Mouse (Mus musculus) layer of hippocampus, adult 6 months (tissue): ENCODE results near the gene Tmem132a. TPM values are rescaled to one million over a fixed set of nuclear protein-coding genes. Genes with fewer than 3 reads are reported as not detected.

Source experiments
- long read RNA-seq, 2 experiments: library from polyadenylated mRNA; unstranded; transcript quantifications; one replicate each; pipeline ENCODE4 v2.0.0; 2019 to 2020
- polyA plus RNA-seq: library from polyadenylated mRNA; unstranded; fragments of <200 nt; fragmentation: Nextera tagmentation; gene quantifications from 2 replicates; pipeline ENCODE4 v1.2.3, GENCODE M21; 2021

The Tmem132a gene
- 30.2 and 37.5 TPM in 2 replicates for polyA plus RNA-seq
- long read RNA-seq, experiment 1, transcript Tmem132a-201 (11 exons, 3,657 nt), result major isoform, 13 of 44 reads
- long read RNA-seq, experiment 1, partial matches to known transcripts, result 15 of 44 reads
- long read RNA-seq, experiment 1, other reads (novel, unspliced or antisense), result 16 of 44 reads
- long read RNA-seq, experiment 2, transcript Tmem132a-201 (11 exons, 3,657 nt), result major isoform, 136 of 235 reads
- long read RNA-seq, experiment 2, partial matches to known transcripts, result 66 of 235 reads
- long read RNA-seq, experiment 2, other reads (novel, unspliced or antisense), result 31 of 235 reads

GRCm38 (mm10) chr19:10869886-10870527, at the start of gene Tmem132a:
Gene Tmem132a (minus strand): TSS chr19:10869940.

GRCm38 (mm10) chr19:10895016-10895528, 25.3 kb upstream of the Tmem132a start, which contains the start of gene Prpf19:
Gene Prpf19 (plus strand): TSS chr19:10895231.

GRCm38 (mm10) chr19:10881426-10882154, 11.8 kb upstream of the Tmem132a start, which contains the start of gene Tmem109:
Gene Tmem109 (minus strand): TSS chr19:10882001.

GRCm38 (mm10) chr19:10839010-10839892, 30.5 kb downstream of the Tmem132a start, which contains the start of gene Slc15a3:
Gene Slc15a3 (plus strand): TSS chr19:10839727.

GRCm38 (mm10) chr19:10829436-10830175, 40.1 kb downstream of the Tmem132a start, which contains the start of gene Cd6:
Gene Cd6 (minus strand): TSS chr19:10830058.

Other genes with a start within 250 kb of the Tmem132a start
- 0.13 and 0.14 TPM in 2 replicates for gene Vwce, start 235.7 kb downstream of the Tmem132a start, polyA plus RNA-seq
- gene Pga5, start 191.9 kb downstream of the Tmem132a start, polyA plus RNA-seq, result not detected in 2 replicates
- gene Vps37c, start 181.2 kb downstream of the Tmem132a start, polyA plus RNA-seq, result 24.5 and 24.7 TPM in 2 replicates
- gene Cd5, start 130.9 kb downstream of the Tmem132a start, polyA plus RNA-seq, result 0.13 TPM in 1 of 2 replicates, not detected in the other
- 0.30 and 0.99 TPM in 2 replicates for gene Cd6, start 39.9 kb downstream of the Tmem132a start, polyA plus RNA-seq
- 0.20 and 0.30 TPM in 2 replicates for gene Slc15a3, start 30.2 kb downstream of the Tmem132a start, polyA plus RNA-seq
- gene Tmem109, start 12.1 kb upstream of the Tmem132a start, polyA plus RNA-seq, result 56.5 and 62.8 TPM in 2 replicates
- gene Prpf19, start 25.3 kb upstream of the Tmem132a start, polyA plus RNA-seq, result 31.3 and 52.3 TPM in 2 replicates
- not detected in 2 replicates for gene Zp1, start 50.7 kb upstream of the Tmem132a start, polyA plus RNA-seq
- 0.06 TPM in 1 of 2 replicates, not detected in the other for gene Ptgdr2, start 67.2 kb upstream of the Tmem132a start, polyA plus RNA-seq
- 7.5 and 7.8 TPM in 2 replicates for gene Ccdc86, start 79.3 kb upstream of the Tmem132a start, polyA plus RNA-seq
- gene Ms4a10, start 104.7 kb upstream of the Tmem132a start, polyA plus RNA-seq, result 0.14 TPM in 1 of 2 replicates, not detected in the other
- gene Ms4a15, start 123.3 kb upstream of the Tmem132a start, polyA plus RNA-seq, result 0.10 TPM in 1 of 2 replicates, not detected in the other
- not detected in 2 replicates for gene Ms4a18, start 148.1 kb upstream of the Tmem132a start, polyA plus RNA-seq
- gene Ms4a8a, start 211.2 kb upstream of the Tmem132a start, polyA plus RNA-seq, result not detected in 2 replicates